Mouse (Mus musculus): ENCODE results near the gene Prol1. TPM values are rescaled to one million over a fixed set of nuclear protein-coding genes. Genes with fewer than 3 reads are reported as not detected.

Prol1 gene
- polyA plus RNA-seq, 1 experiment from 2014 or later = not detected

Other genes starting within 250 kb of the Prol1 start
- not detected in 2 replicates for gene Smr2, start 230.8 kb upstream of the Prol1 start, polyA plus RNA-seq (2015; fragmentation: Nextera tagmentation; extraction: Ambion mirVana)
- not detected in 2 replicates for gene Gm11116, start 205.8 kb upstream of the Prol1 start, polyA plus RNA-seq (2015; fragmentation: Nextera tagmentation; extraction: Ambion mirVana)
- not detected in 2 replicates for gene Gm11115, start 163.2 kb upstream of the Prol1 start, polyA plus RNA-seq (2015; fragmentation: Nextera tagmentation; extraction: Ambion mirVana)
- gene Gm7714, start 48.4 kb upstream of the Prol1 start, polyA plus RNA-seq (2015; fragmentation: Nextera tagmentation; extraction: Ambion mirVana) = not detected in 2 replicates
- not detected in 2 replicates for gene Amtn, start 58.8 kb downstream of the Prol1 start, polyA plus RNA-seq (2015; fragmentation: Nextera tagmentation; extraction: Ambion mirVana)
- gene Ambn, start 138.7 kb downstream of the Prol1 start, polyA plus RNA-seq (2015; fragmentation: Nextera tagmentation; extraction: Ambion mirVana) = not detected in 2 replicates
- not detected in 2 replicates for gene Enam, start 170.7 kb downstream of the Prol1 start, polyA plus RNA-seq (2015; fragmentation: Nextera tagmentation; extraction: Ambion mirVana)
- gene Jchain, start 210.6 kb downstream of the Prol1 start, polyA plus RNA-seq (2015; fragmentation: Nextera tagmentation; extraction: Ambion mirVana) = 0.10 and 0.22 TPM in 2 replicates
- gene Utp3, start 237.2 kb downstream of the Prol1 start, polyA plus RNA-seq (2015; fragmentation: Nextera tagmentation; extraction: Ambion mirVana) = 45.7 and 53.3 TPM in 2 replicates
- 14.3 and 14.4 TPM in 2 replicates for gene Rufy3, start 247.7 kb downstream of the Prol1 start, polyA plus RNA-seq (2015; fragmentation: Nextera tagmentation; extraction: Ambion mirVana)